Mouse (Mus musculus) neural tube, embryonic 11.5 days (tissue): ENCODE measurements around the gene Slc23a4. TPM values are rescaled to one million over a fixed set of nuclear protein-coding genes. Genes with fewer than 3 reads are reported as not detected.

Experiments
- ATAC-seq: fragments of 200-750 bp; cut with Nextera tagmentation; 2 replicates; pipeline ENCODE4 v1.8.0; 2017; ENCODE audit warnings: moderate number of reproducible peaks, mild to moderate bottlenecking, moderate TSS enrichment, moderate library complexity; ENCODE audit not compliant: insufficient read depth, low FRiP score, low TSS enrichment
- DNase-seq: peaks from one replicate; pipeline ENCODE4 v3.0.0-alpha.2; 2015; ENCODE audit warnings: low spot score
- H3K27ac ChIP-seq: fragments of 300-500 bp; sonication (generic); 2 replicates; pipeline ENCODE4 v1.5.1; 2014; ENCODE audit warnings: low read depth, mild to moderate bottlenecking, low read length
- H3K27me3 ChIP-seq: fragments of 300-500 bp; sonication (generic); 2 replicates; pipeline ENCODE4 v1.6.1; 2014; ENCODE audit warnings: mild to moderate bottlenecking, low read length, mixed read lengths; ENCODE audit not compliant: control insufficient read depth, insufficient read depth
- H3K36me3 ChIP-seq: fragments of 300-500 bp; sonication (generic); 2 replicates; pipeline ENCODE4 v1.6.1; 2014; ENCODE audit warnings: mild to moderate bottlenecking, low read length, moderate library complexity, mixed read lengths; ENCODE audit not compliant: control insufficient read depth, insufficient read depth
- H3K4me1 ChIP-seq: fragments of 300-500 bp; sonication (generic); 2 replicates; pipeline ENCODE4 v1.6.1; 2014; ENCODE audit warnings: low read length, mixed read lengths; ENCODE audit not compliant: control insufficient read depth, insufficient read depth
- H3K4me2 ChIP-seq: fragments of 300-500 bp; sonication (generic); 2 replicates; pipeline ENCODE4 v1.6.1; 2014; ENCODE audit warnings: low read depth, mild to moderate bottlenecking, moderate library complexity
- H3K4me3 ChIP-seq: fragments of 300-500 bp; sonication (generic); 2 replicates; pipeline ENCODE4 v1.5.1; 2014; ENCODE audit warnings: low read depth, low read length
- H3K9ac ChIP-seq: fragments of 300-500 bp; sonication (generic); 2 replicates; pipeline ENCODE4 v1.6.1; 2014; ENCODE audit warnings: mild to moderate bottlenecking, low read length
- H3K9me3 ChIP-seq: fragments of 300-500 bp; sonication (generic); 2 replicates; pipeline ENCODE4 v1.6.1; 2016; ENCODE audit warnings: low read length; ENCODE audit not compliant: control insufficient read depth
- WGBS: fragments of 180-500 bp; shearing (Covaris S2); extraction: QIAGEN DNeasy Blood & Tissue Kit; methylation state at CpG from one replicate; pipeline ENCODE4 v1.1.7; 2014; 5-methylcytosine and 5-hydroxymethylcytosine counted together
- polyA plus RNA-seq: library from polyadenylated mRNA; unstranded; fragments of >200 nt; fragmentation: Nextera tagmentation; extraction: Ambion mirVana; gene quantifications from 2 replicates; pipeline ENCODE4 v1.2.1, GENCODE M21; 2014

Slc23a4 gene
- polyA plus RNA-seq, 1 experiment from 2014 or later: 0.37 TPM

DNA sequence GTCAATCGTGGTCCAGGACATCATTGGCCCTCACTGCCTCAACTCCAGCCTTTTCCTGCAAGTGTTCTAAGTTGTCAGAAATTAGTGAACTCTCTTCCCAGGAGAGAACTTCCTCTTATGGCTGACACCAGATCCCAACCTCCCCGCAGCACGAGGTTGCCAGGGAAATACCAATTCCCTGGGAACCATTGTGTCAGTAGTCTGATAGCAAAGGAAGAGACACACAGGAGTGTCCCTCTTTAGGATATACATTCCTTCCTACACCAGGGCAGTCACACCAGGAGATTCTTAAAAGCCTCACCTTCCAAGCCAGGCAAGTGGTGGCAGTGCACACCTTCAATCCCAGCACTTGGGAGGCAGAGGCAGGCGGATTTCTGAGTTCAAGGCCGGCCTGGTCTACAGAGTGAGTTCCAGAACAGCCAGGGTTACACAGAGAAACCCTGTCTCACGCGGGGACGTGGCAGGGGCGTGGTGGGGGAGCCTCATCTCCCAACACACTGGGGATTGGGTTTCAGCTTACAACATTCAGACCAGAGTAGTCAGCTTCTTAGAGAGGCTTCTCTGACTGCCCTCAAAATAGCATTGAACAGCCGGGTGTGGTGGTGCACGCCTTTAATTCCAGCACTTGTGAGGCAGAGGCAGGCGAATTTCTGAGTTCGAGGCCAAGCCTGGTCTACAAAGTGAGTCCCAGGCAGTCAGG lies 74.7 kb downstream of the Slc23a4 start:
- no peak overlapping the region for H3K4me2 ChIP-seq
- DNase-seq: no peak

DNA sequence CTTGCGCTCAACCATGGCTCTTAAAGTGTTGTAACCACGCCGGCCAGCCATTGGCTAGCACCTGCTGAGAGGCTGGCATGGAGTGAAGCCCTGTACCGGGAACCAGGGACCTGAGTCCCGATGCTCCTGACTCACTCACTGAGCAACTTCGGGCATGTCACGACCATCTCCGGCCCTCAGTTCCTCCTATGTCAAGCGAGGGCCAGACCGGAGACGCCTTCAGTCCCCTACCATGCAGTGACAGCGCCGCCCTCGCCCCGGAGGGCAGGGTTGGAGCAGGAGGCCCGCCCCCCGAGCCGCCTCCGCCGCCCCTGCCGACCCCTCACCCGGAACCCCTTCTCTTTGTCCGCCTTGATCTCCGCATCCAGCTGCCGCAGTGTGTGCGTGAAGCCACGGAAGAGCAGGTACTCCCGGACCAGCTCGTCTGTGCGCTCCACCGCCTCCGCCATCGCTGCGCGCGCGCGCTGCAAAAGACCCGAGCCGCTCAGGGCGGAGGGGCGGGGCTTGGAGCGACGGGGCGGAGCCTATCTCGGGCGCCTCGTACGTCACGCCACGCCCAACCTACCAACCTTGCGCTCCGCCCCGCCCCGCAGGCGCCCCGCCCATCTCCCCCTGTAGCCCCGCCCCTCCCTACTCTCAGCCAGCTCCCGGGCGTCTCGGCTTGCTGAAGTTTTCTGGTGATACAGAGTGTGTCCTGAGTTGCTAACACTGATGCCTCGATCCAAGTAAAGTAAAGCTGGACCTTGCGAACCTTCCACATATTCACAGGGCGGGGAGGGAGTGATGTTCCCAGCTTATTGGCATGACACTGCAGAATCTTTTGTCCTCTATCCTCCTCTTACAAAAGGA lies 77.6 kb downstream of the Slc23a4 start, which contains the start of gene Wdr91:
Gene Wdr91, minus strand, starts transcription at position 506 of the 849 bp plus-strand sequence.
- DNase-seq (peak; percentile 97), ATAC-seq (peak; percentile 91)
- under 1% methylated on average over 62 of the region's 64 CpGs for WGBS

More for the DNA sequence above, 74.7 kb downstream of the Slc23a4 start:
- Histone ChIP-seq H3K27ac (no peak overlapping the region), H3K4me1 (peaks cover 5% of the 10 kb centered on the region; the same call in 1 of the 2 replicates), H3K27me3 (no peaks in the 10 kb centered on the region), H3K36me3 (no peaks in the 10 kb centered on the region), H3K9ac (no peak overlapping the region), H3K9me3 (no peaks in the 10 kb centered on the region), H3K4me3 (no peak overlapping the region)
- no peak for ATAC-seq
- WGBS: 86% methylated on average over 13 of the region's 13 CpGs

DNA sequence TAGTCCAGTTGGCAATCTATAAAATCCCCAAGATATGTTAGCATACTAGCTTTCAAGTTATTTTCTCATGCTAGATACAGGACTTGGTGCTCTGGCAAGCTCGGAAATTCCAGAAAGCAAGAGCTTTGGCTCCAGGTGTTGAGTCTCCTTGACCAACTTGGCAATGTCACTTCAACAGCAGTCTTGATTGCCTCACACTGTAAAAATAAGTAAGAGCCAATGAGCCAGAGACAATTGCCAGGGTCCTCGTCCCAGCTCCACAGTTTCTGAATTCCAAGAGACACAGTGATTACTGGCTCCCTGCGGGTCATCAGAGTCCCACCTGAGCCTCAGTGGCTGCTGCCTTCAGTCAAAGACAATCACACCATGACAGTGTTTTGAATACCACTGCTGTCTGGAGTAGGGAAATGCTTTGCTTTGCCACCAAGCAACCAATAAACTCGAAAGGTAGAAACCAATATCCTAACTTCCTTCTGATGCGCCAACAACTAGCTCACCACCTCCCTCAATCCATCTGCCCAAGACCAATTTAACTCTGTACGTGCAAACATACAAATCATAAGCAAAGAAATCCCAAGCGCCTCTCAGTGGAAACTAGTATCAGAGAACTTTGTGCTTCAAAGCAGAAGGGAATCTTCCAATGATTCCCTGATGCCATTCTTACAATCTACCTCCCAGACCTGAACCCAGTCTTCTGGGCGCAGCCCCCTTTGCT lies 78.4 kb downstream of the Slc23a4 start:
- Histone ChIP-seq H3K27me3 (no peaks in the 10 kb centered on the region), H3K4me1 (peaks cover 5% of the 10 kb centered on the region; the same call in 1 of the 2 replicates), H3K9me3 (no peaks in the 10 kb centered on the region), H3K4me3 (peak overlapping the region; percentile 70), H3K36me3 (0 out of 2 replicates have a peak, but pooled peaks cover 2% of the 10 kb centered on the region), H3K9ac (peak overlapping the region; percentile 71), H3K4me2 (peak overlapping the region; percentile 40), H3K27ac (no peak overlapping the region)
- DNase-seq (no peak), ATAC-seq (no peak)
- WGBS: 48% methylated on average over 8 of the region's 8 CpGs

More for the DNA sequence above, 77.6 kb downstream of the Slc23a4 start, which contains the start of gene Wdr91:
- H3K9ac ChIP-seq: peak within 1 kb of the TSS; percentile 71
- no peaks in the 10 kb centered on the region for H3K9me3 ChIP-seq
- no peaks in the 10 kb centered on the region for H3K27me3 ChIP-seq
- H3K4me2 ChIP-seq: peak within 1 kb of the TSS; percentile 40
- no peaks in the 10 kb centered on the region for H3K36me3 ChIP-seq
- peaks cover 5% of the 10 kb centered on the region; the same call in 1 of the 2 replicates for H3K4me1 ChIP-seq
- H3K27ac ChIP-seq: no peak within 1 kb of the TSS
- peak within 1 kb of the TSS; percentile 70 for H3K4me3 ChIP-seq

DNA sequence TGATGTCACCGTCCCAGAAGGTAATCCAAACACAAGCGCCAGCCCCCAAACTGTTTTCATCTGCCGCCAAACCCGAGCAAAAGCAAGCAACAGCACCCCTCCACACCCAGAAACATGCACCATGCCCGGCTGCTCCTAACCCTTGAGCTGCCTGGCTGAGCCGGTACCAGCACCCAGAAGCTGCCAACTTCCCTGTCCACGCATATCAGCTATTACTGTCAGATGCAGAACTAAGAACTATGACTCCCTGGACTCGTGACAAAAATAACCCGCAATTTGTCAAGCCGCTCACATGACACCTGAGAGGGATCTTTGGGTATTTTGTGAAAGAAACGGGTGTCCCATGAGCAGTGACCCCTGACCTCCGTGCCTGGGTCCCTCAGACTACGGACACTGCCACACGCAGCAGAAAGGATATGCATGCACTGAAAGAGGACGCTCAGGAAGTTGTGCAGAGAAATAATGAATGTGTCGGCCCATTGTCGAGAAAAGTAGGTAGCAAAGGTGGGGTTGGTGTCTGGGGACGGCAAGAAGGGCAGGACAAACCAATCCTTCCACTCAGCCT lies 80.4 kb downstream of the Slc23a4 start:
- no peak for ATAC-seq
- Histone ChIP-seq H3K4me1 (peaks cover 5% of the 10 kb centered on the region; the same call in 1 of the 2 replicates), H3K36me3 (0 out of 2 replicates have a peak, but pooled peaks cover 6% of the 10 kb centered on the region), H3K4me2 (no peak overlapping the region), H3K27ac (no peak overlapping the region), H3K27me3 (no peaks in the 10 kb centered on the region), H3K9me3 (no peaks in the 10 kb centered on the region), H3K4me3 (no peak overlapping the region), H3K9ac (no peak overlapping the region)
- DNase-seq: no peak
- 89% methylated on average over 18 of the region's 18 CpGs for WGBS

DNA sequence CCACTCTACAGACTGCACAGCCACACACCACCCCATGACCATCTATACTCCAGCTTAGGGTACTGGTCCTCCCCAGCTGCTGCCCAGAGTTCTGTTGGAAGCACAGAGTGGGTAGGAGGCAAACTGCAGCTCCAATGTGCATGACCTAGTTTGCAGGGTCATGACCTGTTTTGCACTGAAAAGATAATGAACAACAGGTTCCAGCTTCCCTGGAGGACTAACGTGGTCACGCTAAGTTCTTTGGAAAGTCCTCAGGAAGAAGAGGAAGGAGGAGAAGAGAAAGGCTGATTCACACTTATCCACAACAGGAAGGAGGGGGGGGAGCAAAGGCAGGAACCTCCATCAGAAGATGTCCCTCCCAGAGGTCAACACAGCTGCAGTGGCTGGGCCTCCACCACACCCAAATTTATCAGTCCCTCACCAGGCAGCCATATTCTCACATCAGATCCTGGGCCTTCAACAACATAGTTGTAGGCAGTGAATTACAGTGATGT lies 81.0 kb downstream of the Slc23a4 start:
- 68% methylated on average over 2 of the region's 2 CpGs for WGBS

DNA sequence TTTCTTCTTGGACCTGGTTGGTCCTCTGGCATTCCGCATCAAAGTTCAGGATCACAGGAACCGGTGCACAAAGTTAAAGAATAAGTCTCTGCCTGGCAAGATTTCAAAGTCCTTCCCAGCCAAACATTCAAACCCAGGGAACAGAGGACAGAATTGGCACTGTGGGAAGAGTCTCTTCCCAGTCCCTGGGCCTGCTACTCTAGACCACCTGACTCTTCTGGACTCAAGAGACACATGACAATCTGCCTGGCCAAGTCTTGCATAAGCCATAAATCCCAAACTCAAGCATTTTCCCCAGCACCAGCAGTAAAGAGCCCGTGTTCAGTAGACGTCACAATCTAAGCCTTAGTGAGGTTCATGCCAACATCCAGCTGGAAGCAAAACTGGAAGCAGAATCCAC lies 81.5 kb downstream of the Slc23a4 start:
- Histone ChIP-seq H3K27ac (no peak overlapping the region), H3K4me1 (peaks cover 5% of the 10 kb centered on the region; the same call in 1 of the 2 replicates), H3K4me2 (no peak overlapping the region), H3K9ac (no peak overlapping the region), H3K36me3 (0 out of 2 replicates have a peak, but pooled peaks cover 6% of the 10 kb centered on the region), H3K4me3 (no peak overlapping the region), H3K9me3 (no peaks in the 10 kb centered on the region), H3K27me3 (no peaks in the 10 kb centered on the region)
- ATAC-seq (no peak), DNase-seq (no peak)
- 87% methylated on average over 4 of the region's 4 CpGs for WGBS

More for the DNA sequence above, 81.0 kb downstream of the Slc23a4 start:
- DNase-seq: no peak
- no peaks in the 10 kb centered on the region for H3K9me3 ChIP-seq
- H3K4me1 ChIP-seq: peaks cover 5% of the 10 kb centered on the region; the same call in 1 of the 2 replicates
- no peak overlapping the region for H3K4me3 ChIP-seq
- H3K36me3 ChIP-seq: 0 out of 2 replicates have a peak, but pooled peaks cover 6% of the 10 kb centered on the region
- no peak overlapping the region for H3K27ac ChIP-seq
- H3K4me2 ChIP-seq: no peak overlapping the region
- H3K27me3 ChIP-seq: no peaks in the 10 kb centered on the region
- no peak for ATAC-seq
- H3K9ac ChIP-seq: no peak overlapping the region

DNA sequence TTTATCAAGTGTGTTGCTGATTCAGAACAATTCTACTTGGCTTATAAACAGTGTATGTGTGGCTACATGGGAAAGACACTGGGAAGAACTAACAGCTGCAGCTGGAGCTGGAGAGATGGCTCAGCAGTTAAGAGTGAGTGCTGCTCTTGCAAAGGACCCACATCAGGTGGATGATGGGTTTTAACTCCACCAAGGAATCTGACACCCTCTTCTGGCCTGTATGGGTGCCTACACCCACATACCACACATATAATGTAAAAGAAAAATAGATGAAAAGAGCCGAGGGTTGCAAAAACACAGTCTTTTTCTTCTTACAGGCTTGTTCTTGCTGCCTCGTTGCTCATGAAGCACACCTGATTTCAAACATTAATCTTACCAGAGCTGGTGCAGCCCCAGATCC lies 82.1 kb downstream of the Slc23a4 start:
- 0 out of 2 replicates have a peak, but pooled peaks cover 6% of the 10 kb centered on the region for H3K36me3 ChIP-seq
- peaks cover 5% of the 10 kb centered on the region; the same call in 1 of the 2 replicates for H3K4me1 ChIP-seq
- no peaks in the 10 kb centered on the region for H3K9me3 ChIP-seq
- no peak overlapping the region for H3K27ac ChIP-seq
- no peak overlapping the region for H3K9ac ChIP-seq
- no peak for DNase-seq
- ATAC-seq: no peak
- no peak overlapping the region for H3K4me2 ChIP-seq
- no peaks in the 10 kb centered on the region for H3K27me3 ChIP-seq
- 81% methylated on average over 2 of the region's 2 CpGs for WGBS
- H3K4me3 ChIP-seq: no peak overlapping the region

DNA sequence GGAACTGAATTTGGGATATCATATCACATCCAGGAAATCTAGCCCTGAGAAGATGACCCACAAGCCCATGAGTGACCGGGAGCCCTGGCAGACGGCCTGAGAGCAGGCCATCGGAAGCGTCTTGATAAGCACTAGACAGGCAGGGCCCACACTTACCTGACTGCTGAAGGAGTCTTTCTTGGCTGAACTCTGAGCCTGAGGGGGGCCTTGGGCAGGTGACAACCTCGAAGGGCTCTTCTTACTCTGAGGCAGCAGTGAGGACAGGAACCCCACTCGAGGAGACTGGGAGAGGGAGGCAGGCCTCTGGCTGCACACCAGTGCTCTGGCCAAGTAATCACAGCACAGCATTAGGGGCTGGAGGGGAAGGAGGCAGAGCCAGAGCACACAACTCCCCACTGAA lies 83.8 kb downstream of the Slc23a4 start:
- Histone ChIP-seq H3K36me3 (0 out of 2 replicates have a peak, but pooled peaks cover 6% of the 10 kb centered on the region), H3K4me3 (no peak overlapping the region), H3K9ac (no peak overlapping the region), H3K27ac (no peak overlapping the region), H3K27me3 (no peaks in the 10 kb centered on the region), H3K4me1 (no peaks in the 10 kb centered on the region), H3K4me2 (no peak overlapping the region), H3K9me3 (no peaks in the 10 kb centered on the region)
- 91% methylated on average over 6 of the region's 6 CpGs for WGBS
- no peak for DNase-seq
- no peak for ATAC-seq
